Mouse (Mus musculus) cerebellum, postnatal 10 days (tissue): Measurements from ENCODE around the gene B430306N03Rik.

Experiments
- DNase-seq, 2 experiments: peaks; one replicate each; pipeline ENCODE4 v3.0.0; 2021; ENCODE audit warnings: mixed read lengths in 2 of 2

Gene B430306N03Rik

DNA sequence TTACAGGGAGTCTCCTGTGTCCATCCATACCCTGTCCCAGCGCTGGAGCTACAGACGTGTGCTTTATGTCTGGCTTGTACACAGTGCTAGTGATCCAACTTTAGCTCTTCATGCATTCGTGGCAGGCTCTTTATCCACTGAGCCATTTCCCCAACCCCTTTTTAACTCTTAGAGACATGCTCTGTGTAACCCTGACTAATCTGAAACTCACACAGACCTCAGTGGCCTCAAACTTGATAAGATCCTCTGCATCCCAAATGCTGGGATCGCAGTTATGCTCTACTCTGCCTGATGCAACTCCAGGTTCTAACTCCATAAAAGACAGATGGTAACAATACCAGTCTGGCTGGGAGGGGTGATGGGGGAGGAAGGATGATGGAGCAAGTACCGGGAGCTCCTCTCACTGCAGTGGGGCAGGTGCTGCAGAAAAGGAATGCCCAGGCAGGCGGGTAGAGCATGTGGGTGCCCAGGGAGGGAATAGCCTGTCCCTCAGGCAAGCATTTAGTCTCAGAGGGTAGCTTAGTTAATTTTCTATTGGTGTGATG is 47.6 kb downstream of the B430306N03Rik start:
- no peak for DNase-seq

- DNase-seq = no peak
Observed at GRCm38 (mm10) chr17:48365511-48366155, 49.7 kb downstream of the B430306N03Rik start.

DNA sequence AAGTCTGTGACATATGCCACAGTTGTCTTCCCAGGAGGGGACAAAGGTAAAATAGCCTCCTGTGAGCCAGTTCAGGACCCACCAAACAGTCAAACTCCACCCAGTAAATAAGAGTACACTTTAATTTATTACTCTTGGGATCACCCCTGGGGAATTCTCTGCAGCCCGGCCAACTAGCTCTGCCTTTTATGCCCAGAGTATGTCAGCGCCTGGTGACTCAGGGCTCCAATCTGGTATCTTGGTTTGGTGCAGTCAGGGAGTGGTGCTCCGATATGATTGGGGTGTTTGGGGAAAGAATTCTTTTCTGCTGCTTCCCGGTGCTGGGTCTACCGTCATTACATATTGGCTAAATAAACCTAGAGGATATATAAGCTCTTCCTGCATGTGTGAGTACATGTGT is 50.9 kb downstream of the B430306N03Rik start:
- no peak for DNase-seq

DNA sequence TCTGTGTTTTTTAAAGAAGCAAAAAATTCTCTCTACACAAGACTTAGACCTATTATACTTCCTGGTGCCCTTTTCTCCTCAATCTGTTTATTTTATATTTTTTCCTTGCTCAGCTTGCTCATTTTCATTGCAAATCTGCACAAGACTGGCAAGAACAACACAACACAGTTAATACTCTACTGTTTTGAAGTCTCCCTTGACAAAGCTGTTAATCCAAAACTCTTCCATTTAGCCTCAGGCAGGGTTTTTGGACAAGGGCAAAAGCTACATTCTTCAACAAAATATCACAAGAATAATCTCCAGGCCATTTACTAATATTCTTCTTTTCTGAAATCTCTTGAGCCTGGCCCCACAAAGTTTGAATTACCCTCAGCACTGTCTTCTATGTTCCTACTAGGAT is 55.7 kb downstream of the B430306N03Rik start:
- no peak for DNase-seq

- no peak for DNase-seq
Observed at GRCm38 (mm10) chr17:48372987-48373386, 57.0 kb downstream of the B430306N03Rik start.

DNA sequence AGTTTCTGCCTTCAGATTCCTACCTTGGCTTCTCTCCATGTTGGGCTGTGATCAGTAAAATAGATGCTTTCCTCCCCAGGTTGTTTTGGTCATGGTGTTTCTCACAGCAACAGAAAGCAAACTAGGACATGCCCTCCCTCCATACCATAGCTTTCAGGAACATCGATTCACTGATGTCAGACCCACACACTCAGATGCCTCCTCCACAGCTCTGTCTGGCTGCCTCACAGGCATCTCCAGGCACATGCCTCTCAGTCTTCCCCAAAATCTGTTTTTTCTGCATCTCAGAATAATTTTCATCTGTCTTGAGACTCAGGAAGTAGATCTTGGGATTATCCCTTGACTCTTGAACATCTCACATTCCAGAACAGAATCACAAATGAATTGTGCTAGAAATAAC is 60.2 kb downstream of the B430306N03Rik start:
- no peak for DNase-seq
